Mouse (Mus musculus) spleen, postnatal 14 days (tissue): Measurements from ENCODE around the gene Dennd4b.
"Not testable (repeated sequence)": the region's sequence is repeated elsewhere in the genome, so short reads cannot be mapped to it uniquely, and the experiment has no call there.

Source experiments
- DNase-seq, 2 experiments: peaks; one replicate each; pipeline ENCODE4 v3.0.0; 2021 to 2022; ENCODE audit warnings: low spot score in 2 of 2

The Dennd4b gene

GRCm38 (mm10) chr3:90253174-90253573 lies 11.8 kb upstream of the Dennd4b start:
- DNase-seq, result not testable (repeated sequence)

DNA sequence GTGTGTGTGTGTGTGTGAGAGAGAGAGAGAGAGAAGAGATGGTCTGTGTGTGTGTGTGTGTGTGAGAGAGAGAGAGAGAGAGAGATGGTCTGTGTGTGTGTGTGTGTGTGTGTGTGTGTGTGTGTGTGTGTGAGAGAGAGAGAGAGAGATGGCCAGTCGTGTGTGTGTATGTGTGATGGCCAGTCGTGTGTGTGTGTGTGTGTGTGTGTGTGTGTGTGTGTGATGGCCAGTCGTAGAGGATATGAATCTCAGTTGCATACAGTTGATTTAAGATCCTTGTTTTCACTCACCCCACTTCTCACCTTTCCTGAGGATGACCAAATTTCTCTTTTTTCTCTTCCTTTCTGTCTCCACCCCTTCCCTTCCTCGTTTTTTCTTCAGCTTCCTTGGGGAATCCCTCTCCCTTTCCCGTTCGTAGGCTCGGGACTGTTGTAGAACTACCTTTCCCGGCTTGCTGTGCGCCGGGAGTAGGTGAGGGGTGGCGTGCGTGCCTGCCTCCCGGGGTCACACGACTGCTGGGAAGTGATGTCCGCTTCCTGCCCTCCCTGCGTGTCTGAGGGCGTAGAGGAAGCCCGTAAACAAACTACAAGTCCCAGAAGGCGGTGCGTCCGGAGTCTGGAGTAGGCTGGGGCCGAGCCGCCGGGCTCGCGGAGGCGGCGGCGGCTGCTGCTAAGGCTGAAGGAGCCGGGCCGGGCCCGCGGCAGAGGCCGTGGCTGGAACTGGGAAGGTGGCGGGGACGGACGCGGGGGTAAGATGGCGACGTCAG lies 11.1 kb upstream of the Dennd4b start, which contains the start of gene Crtc2:
Gene Crtc2, plus strand, starts transcription at position 511 of the 766 bp plus-strand sequence.
- DNase-seq, result peak; percentile 85 to 91

DNA sequence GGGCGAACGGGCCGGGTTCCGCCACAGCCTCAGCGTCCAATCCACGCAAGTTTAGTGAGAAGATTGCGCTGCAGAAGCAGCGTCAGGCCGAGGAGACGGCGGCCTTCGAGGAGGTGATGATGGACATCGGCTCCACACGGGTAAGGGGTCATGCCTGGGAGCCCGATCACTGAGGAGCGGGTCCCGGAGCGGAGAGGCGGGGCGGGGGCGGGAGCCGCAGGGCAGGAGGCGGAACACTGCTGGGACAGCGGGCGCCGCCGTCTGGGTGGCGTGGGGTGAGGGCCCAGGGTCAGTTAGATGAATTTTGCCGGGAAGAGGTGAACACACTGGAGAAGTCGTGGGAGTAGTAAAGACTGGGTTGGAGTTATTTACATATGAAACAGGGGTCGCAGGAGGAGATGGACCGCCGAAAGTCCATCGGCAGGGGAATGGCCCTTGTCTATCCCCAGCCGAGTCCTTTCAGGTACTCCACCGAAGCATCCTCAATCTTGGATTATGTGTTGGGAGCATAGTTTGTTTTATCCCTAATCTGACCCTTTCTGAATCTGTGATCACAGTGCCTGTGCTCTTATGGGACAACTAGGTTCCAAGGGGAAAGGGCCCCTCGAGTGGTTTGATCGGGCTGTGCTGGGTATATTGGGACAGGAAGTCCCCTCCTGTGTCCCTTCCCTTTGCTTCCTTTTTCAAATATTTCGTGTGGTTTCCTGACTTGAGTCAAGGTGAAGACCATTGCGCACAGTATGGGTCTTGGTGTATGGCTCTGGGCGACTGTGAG lies 10.4 kb upstream of the Dennd4b start:
- no peak for DNase-seq

DNA sequence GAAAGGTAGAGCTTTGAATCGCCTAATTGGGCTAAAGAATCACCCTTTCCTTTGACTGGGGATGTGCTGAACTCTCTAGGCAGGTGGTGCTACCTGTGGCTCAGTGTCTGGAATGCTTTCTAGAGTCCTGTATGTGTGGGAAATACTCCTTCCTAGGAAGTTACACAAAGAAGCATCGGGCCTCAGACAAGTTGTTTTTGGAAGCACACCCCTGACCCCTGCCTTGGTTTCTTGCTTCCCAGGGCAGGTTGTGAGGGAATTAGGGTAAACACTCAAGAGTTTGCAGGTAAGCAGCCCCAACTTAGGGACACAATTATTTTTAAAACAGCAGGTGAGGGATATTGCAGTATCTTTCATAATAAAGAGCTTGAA lies 9.8 kb upstream of the Dennd4b start:
- no peak for DNase-seq

DNA sequence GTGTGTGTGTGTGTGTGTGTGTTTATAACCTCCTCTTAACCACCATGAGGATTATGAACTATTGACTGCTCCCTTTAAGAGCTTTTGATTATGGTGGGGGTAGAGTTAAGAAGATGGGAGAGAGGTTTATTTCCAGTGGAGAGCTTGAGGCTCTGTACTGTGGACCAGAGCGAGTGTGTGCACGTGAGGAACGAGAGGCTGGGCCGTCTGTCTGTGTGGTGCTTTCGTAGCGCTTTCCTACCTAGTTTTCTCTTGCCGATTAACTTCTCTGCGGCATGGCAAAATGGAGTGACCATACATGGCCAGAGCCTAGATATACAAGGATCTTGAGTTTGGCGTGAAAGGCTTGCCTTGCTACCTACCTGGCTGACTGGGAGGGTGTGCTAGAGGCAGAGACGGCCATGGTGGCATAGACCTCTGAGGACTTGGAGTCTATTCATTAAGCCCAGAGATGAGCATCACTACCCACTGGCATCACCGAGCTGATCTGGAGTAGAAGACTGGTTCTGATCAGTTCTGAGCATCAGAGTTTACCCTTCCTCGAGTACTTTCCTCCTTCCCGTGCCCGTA lies 9.1 kb upstream of the Dennd4b start:
- DNase-seq, result no peak

GRCm38 (mm10) chr3:90256731-90257530 lies 8.1 kb upstream of the Dennd4b start:
- no peak for DNase-seq

- no peak for DNase-seq
These were observed 6.5 kb upstream of the Dennd4b start for GRCm38 (mm10) chr3:90258521-90258920.

- no peak for DNase-seq
These were observed 1.7 kb upstream of the Dennd4b start for GRCm38 (mm10) chr3:90263121-90263771.

DNA sequence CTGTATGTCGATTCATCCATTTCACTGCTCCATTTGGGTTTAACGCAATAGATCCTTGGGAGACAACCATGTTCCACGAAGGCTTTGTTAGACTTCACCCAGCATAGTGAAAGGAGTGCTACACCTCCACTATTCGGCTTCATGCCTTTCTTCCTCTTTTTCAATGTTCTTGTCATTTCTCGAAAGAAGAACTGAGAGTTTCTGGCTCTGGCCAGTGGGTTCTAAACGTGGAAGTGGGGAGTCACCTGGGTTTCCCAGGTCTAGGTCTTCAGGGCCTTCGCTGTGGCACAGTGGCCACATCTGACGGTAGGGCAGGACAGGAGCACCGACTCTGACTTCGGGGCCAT lies 325 bp upstream of the Dennd4b start:
- DNase-seq, result no peak

- peak in 1 of 2 experiments; percentile 41 for DNase-seq
These were observed 1.2 kb downstream of the Dennd4b start for GRCm38 (mm10) chr3:90265932-90266741.

GRCm38 (mm10) chr3:90266901-90267775 lies 2.2 kb downstream of the Dennd4b start:
- DNase-seq, result no peak

DNA sequence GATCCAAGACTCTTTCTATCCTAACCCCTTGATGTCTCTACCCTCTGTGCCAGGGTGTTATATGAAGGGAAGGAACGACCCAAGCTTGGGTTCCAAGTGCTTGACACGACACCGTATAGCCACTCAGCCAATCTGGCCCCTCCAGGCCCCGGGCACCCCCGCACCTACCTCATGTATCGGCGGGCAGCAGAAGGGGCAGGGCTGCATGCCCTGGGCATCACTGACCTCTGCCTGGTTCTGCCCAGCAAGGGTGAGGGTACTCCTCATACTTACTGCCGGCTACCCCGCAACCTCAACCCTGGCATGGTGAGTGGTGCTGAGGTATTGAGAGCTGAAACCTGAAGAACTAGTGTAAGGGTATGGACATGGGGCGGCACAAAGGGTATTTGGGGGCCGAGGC lies 3.2 kb downstream of the Dennd4b start:
- no peak for DNase-seq

DNA sequence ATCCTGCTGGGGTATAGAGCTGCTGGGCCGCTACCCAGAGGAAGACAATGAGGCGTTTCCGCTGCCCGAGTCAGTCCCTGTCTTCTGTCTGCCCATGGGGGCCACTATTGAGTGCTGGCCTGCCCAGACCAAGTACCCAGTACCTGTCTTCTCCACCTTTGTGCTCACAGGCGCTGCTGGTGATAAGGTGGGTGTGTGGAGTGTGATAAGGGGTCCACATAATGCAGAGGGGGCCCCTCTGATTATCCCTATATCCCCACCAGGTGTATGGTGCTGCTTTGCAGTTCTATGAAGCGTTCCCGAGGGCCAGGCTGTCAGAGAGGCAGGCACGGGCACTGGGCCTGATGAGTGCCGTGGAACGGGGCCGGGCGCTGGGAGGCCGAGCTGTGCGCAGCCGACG lies 4.0 kb downstream of the Dennd4b start:
- DNase-seq, result no peak

- no peak for DNase-seq
These were observed 5.8 kb downstream of the Dennd4b start for GRCm38 (mm10) chr3:90270784-90271183.

DNA sequence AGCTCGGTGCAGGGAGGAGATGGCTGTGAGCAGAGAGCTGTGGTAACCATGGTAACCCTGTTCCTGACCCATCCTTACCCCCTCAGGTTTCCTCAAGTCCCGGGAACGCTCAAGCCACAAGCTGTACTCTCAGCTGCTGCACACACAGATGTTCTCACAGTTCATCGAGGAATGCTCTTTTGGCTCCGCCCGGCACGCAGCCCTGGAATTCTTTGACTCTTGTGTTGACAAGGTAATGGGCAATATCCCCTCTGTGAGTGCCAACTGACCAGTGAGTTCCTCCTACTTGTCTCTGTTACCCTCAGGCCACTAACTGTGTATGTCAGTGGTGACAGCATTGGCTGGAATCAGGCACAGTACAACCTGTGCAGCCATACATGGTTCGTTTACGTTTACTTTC lies 7.2 kb downstream of the Dennd4b start:
- DNase-seq, result no peak

DNA sequence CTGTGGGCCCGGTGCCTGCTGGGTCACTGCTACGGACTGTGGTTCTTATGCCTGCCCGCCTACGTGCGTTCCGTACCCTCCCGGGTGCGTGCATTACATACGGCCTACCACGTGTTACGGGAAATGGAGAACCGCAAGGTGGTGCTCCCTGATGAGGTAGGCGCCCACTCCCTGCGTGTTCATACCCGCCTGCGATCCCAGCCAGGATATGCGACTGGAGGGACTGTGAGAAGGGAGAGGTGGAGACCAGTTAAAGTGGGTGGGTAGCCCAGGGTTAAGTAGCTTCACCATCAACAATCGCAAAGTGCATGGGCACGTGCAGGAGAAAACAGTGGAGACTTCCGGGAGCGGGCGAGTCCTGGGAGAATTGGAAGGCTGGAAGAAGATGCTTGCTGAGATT lies 8.9 kb downstream of the Dennd4b start:
- no peak for DNase-seq

- DNase-seq, result no peak
These were observed 10.3 kb downstream of the Dennd4b start for GRCm38 (mm10) chr3:90275286-90275685.

GRCm38 (mm10) chr3:90276858-90277257 lies 11.9 kb downstream of the Dennd4b start:
- DNase-seq, result no peak

DNA sequence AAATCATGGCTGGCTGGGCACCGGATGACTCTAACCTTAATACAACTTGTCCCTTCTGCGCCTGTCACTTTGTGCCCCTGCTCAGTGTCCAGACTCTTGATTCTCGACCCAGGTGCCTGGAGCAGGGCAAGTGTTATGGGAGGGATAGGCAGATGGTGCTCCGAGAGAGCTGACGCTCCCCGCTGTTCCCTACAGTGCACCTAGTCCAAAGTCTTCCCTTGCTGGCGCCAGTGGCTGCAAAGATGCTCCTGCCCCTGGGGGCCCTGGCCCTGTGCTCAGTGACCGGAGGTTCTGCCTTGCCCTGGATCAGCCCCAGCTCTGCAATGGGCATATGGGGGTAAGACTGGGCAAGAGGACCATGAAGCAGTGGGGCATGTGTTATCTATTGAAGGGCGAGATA lies 12.8 kb downstream of the Dennd4b start:
- DNase-seq, result no peak

DNA sequence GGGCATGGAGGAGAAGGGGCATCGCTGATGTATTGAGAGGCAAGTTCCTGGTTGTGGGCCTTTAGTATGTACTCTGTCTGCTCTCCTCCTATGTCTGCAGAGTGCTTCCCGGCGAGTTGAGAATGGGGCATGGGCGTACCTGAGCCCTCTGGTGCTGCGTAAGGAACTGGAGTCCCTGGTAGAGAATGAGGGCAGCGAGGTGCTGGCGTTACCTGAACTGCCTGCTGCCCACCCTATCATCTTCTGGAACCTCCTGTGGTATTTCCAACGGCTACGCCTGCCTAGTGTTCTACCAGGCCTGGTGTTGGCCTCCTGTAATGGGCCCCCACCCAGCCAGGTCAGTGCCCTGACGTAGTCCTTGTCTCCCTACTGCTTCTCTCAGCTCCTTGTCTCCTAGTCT lies 13.2 kb downstream of the Dennd4b start:
- DNase-seq, result no peak
